In the genomic region with DNA sequence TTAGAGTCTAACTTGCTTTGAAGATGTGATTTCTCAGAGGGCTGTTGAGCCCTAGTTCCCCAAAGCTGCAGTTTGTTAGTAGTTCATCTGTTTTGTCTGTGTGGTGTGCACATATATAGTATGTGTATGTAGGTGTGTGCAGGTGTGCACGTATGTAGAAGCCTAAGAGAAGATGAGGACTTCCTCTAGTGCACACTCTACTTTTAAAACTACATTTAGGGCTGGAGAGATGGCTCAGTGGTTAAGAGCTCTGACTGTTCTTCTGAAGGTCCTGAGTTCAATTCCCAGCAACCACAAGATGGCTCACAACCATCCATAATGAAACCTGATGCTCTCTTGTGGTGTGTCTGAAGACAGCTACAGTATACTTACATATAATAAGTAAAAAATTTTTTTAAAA, we compare ENCODE assay signal across 46 mouse cellular contexts. TPM values are rescaled to one million over a fixed set of nuclear protein-coding genes. Genes with fewer than 3 reads are reported as not detected.
"Had no signal": no experiment of that assay in that cellular context is flagged by ENCODE, and none has a peak within 500 bp of the region (broad histone marks: within the 10 kb centered on the region; RNA-seq: fewer than 3 reads in every experiment).

No protein-coding gene starts in this region.

- H3K4me2 ChIP-seq: limb, embryonic 12.5 days; limb, embryonic 13.5 days; limb, embryonic 15.5 days; liver, embryonic 11.5 days; liver, embryonic 12.5 days; liver, embryonic 13.5 days; liver, embryonic 15.5 days; lung, embryonic 14.5 days; lung, embryonic 15.5 days; midbrain, embryonic 11.5 days; midbrain, embryonic 12.5 days; midbrain, embryonic 13.5 days; midbrain, embryonic 15.5 days; neural tube, embryonic 12.5 days had no signal

- H3K27me3 ChIP-seq: limb, embryonic 15.5 days; lung, embryonic 15.5 days; midbrain, embryonic 15.5 days; neural tube, embryonic 12.5 days had no signal

- H3K36me3 ChIP-seq: limb, embryonic 10.5 days; limb, embryonic 12.5 days; limb, embryonic 13.5 days; limb, embryonic 15.5 days; liver, embryonic 12.5 days; liver, embryonic 13.5 days; liver, embryonic 15.5 days; lung, embryonic 15.5 days; midbrain, embryonic 10.5 days; midbrain, embryonic 12.5 days; midbrain, embryonic 13.5 days; midbrain, embryonic 15.5 days; neural tube, embryonic 12.5 days had no signal

- H3K27ac ChIP-seq: limb, embryonic 10.5 days; limb, embryonic 12.5 days; limb, embryonic 13.5 days; limb, embryonic 15.5 days; liver, embryonic 12.5 days; liver, embryonic 13.5 days; liver, embryonic 14.5 days; liver, embryonic 15.5 days; lung, embryonic 15.5 days; macrophage; midbrain, embryonic 10.5 days; midbrain, embryonic 12.5 days; midbrain, embryonic 13.5 days; midbrain, embryonic 15.5 days; neural tube, embryonic 12.5 days had no signal

- DNase-seq: left cerebral cortex, postnatal 4 days; liver; liver, embryonic 13.5 days; liver, postnatal 0 days; lung, adult 2 months; lung, embryonic 14.5 days; lung, postnatal 10 days; lung, postnatal 14 days; lung, postnatal 36 days; lung, postnatal 4 days; midbrain, embryonic 14.5 days had no signal

- H3K9me3 ChIP-seq: limb, embryonic 10.5 days; limb, embryonic 12.5 days; limb, embryonic 13.5 days; limb, embryonic 15.5 days; liver, embryonic 12.5 days; liver, embryonic 13.5 days; liver, embryonic 15.5 days; lung, embryonic 15.5 days; megakaryocyte, embryonic 14.5 days; midbrain, embryonic 10.5 days; midbrain, embryonic 12.5 days; midbrain, embryonic 13.5 days; midbrain, embryonic 15.5 days; neural tube, embryonic 12.5 days had no signal

- H3K4me3 ChIP-seq: limb, embryonic 10.5 days; limb, embryonic 12.5 days; limb, embryonic 13.5 days; limb, embryonic 15.5 days; liver, embryonic 12.5 days; liver, embryonic 13.5 days; liver, embryonic 15.5 days; lung, embryonic 15.5 days; megakaryocyte, embryonic 14.5 days; midbrain, embryonic 10.5 days; midbrain, embryonic 12.5 days; midbrain, embryonic 13.5 days; midbrain, embryonic 15.5 days; myocyte; neural tube, embryonic 12.5 days had no signal

- H3K4me1 ChIP-seq: liver, embryonic 13.5 days; liver, embryonic 15.5 days; lung, embryonic 15.5 days; midbrain, embryonic 12.5 days had no signal

- H3K9ac ChIP-seq: limb, embryonic 12.5 days; limb, embryonic 13.5 days; limb, embryonic 15.5 days; liver, embryonic 12.5 days; liver, embryonic 13.5 days; liver, embryonic 14.5 days; liver, embryonic 15.5 days; liver, postnatal 0 days; lung, embryonic 14.5 days; lung, embryonic 15.5 days; midbrain, embryonic 12.5 days; midbrain, embryonic 13.5 days; midbrain, embryonic 15.5 days; neural tube, embryonic 12.5 days had no signal

RNA-seq across cellular contexts. Expression of a gene that starts 16.6 kb away (rescaled TPM):
- total RNA-seq: left cerebral cortex, postnatal 10 days; left cerebral cortex, postnatal 14 days; left cerebral cortex, postnatal 25 days; left cerebral cortex, postnatal 36 days; left cerebral cortex, postnatal 4 days; liver, adult 2 months; megakaryocyte progenitor cell, adult 5-6 weeks; megakaryocyte, adult 5-6 weeks; megakaryocyte-erythroid progenitor cell, adult 5-6 weeks; midbrain, postnatal 0 days; monocyte, adult 5-6 weeks had no signal
- polyA plus RNA-seq: limb, embryonic 10.5 days; limb, embryonic 11.5 days; limb, embryonic 12.5 days; limb, embryonic 13.5 days; limb, embryonic 14.5 days; limb, embryonic 15.5 days; liver, adult 2 months; liver, embryonic 11.5 days; liver, embryonic 12.5 days; liver, embryonic 13.5 days; liver, embryonic 14.5 days; liver, embryonic 15.5 days; liver, embryonic 16.5 days; liver, postnatal 0 days; lung, adult 2 months; lung, embryonic 14.5 days; lung, embryonic 15.5 days; lung, embryonic 16.5 days; lung, postnatal 0 days; macrophage; midbrain, embryonic 10.5 days; midbrain, embryonic 11.5 days; midbrain, embryonic 12.5 days; midbrain, embryonic 13.5 days; midbrain, embryonic 14.5 days; midbrain, embryonic 15.5 days; midbrain, embryonic 16.5 days; midbrain, postnatal 0 days; myocyte; neural tube, embryonic 11.5 days; neural tube, embryonic 12.5 days had no signal

RNA-seq across cellular contexts. Expression of a gene that starts 20.0 kb away (rescaled TPM):
- total RNA-seq: megakaryocyte-erythroid progenitor cell, adult 5-6 weeks; monocyte, adult 5-6 weeks had no signal
- polyA plus RNA-seq: macrophage had no signal
